Mouse (Mus musculus): Measurements from ENCODE around the gene Tfap2b. TPM values are rescaled to one million over a fixed set of nuclear protein-coding genes. Genes with fewer than 3 reads are reported as not detected.

Gene Tfap2b
- polyA plus RNA-seq (2014; fragmentation: Nextera tagmentation; extraction: Ambion mirVana), result 41.1 and 41.8 TPM in 2 replicates

- WGBS, result 3% methylated on average over 26 of the region's 26 CpGs
- no peak for ATAC-seq (ENCODE audit: low FRiP score, low TSS enrichment)
- no peaks in the 10 kb centered on the region for H3K4me1 ChIP-seq (ENCODE audit: control insufficient read depth, insufficient read depth, low read length)
- H3K9me3 ChIP-seq (ENCODE audit: control insufficient read depth, low read length), result no peaks in the 10 kb centered on the region
- peak within 1 kb of the TSS; percentile 76; the same call in 1 of the 2 replicates for H3K27ac ChIP-seq (ENCODE audit: low read depth, low read length)
- H3K9ac ChIP-seq (ENCODE audit: low read depth, low read length), result peak within 1 kb of the TSS; percentile 61
- H3K4me2 ChIP-seq (replicated peaks; ENCODE audit: low read depth, low read length), result peak within 1 kb of the TSS; percentile 34
- peaks cover 45% of the 10 kb centered on the region for H3K27me3 ChIP-seq (ENCODE audit: control insufficient read depth, insufficient read depth, low read length)
- H3K4me3 ChIP-seq (ENCODE audit: low read length), result peak within 1 kb of the TSS; percentile 40
- H3K36me3 ChIP-seq (ENCODE audit: control insufficient read depth, insufficient read depth, low read length), result no peaks in the 10 kb centered on the region
These were observed at the start of gene Tfap2b for GRCm38 (mm10) chr1:19208641-19209358. Gene Tfap2b, plus strand, starts transcription at chr1:19208914.

DNA sequence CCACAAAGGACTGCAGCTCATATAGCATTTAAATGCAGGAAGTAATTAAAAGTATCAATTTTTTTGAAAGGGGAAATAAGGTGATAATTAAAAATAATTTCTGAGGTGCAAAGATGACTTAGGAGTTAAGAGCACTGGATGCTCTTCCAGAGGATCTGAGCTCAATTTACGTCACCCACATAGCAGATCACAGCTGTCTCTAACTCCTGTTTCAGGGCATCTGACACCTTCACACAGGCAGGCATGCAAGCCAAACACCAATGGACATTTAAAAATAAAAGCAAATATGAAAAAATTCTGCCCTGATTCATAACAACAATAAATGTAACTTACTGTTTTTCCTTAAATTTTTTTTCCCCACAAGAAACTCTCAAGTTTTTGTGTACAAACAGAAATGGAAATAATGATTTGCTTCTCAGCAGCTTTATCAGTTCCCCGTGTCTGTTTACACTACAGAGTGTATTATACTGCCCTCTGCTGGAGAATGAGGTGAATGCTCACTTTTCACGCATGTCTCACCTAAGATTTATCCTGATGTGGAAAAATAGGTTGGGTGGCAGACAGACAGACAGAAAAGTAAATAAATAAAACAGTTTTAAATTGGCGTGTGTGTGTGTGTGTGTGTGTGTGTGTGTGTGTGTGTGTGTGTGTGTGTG is 29.8 kb upstream of the Tfap2b start:
- H3K27me3 ChIP-seq (ENCODE audit: control insufficient read depth, insufficient read depth, low read length), result no peaks in the 10 kb centered on the region
- 6% methylated on average over 4 of the region's 4 CpGs for WGBS
- H3K9me3 ChIP-seq (ENCODE audit: control insufficient read depth, low read length), result no peaks in the 10 kb centered on the region
- no peak overlapping the region for H3K4me3 ChIP-seq (ENCODE audit: low read length)
- no peak overlapping the region for H3K9ac ChIP-seq (ENCODE audit: low read depth, low read length)
- no peaks in the 10 kb centered on the region for H3K36me3 ChIP-seq (ENCODE audit: control insufficient read depth, insufficient read depth, low read length)
- H3K4me1 ChIP-seq (ENCODE audit: control insufficient read depth, insufficient read depth, low read length), result no peaks in the 10 kb centered on the region
- H3K27ac ChIP-seq (ENCODE audit: low read depth, low read length), result no peak overlapping the region
- ATAC-seq (ENCODE audit: low FRiP score, low TSS enrichment), result no peak
- no peak overlapping the region for H3K4me2 ChIP-seq (replicated peaks; ENCODE audit: low read depth, low read length)

DNA sequence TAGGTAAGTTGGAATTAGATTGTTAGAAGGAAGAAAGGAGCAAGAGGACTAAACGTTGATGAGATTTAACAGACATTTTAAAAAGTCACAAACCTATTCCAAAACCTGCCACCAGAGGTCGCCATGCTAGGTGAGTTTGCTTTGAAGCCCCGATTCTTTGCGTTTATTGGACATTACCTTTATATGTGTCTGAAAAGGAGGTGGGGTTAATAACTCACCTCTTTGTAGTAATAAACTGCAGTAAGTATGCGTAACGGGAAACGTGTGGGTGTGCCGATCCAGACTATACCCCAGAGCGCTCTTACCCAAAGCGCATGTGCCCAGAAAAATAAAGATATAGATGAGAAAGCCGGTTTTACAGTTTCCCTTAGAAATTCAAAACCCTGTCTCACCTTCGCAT is 3.1 kb upstream of the Tfap2b start:
- peak; percentile 75 for ATAC-seq (ENCODE audit: low FRiP score, low TSS enrichment)
- Histone ChIP-seq H3K27me3 (ENCODE audit: control insufficient read depth, insufficient read depth, low read length) (peaks cover 25% of the 10 kb centered on the region), H3K27ac (ENCODE audit: low read depth, low read length) (no peak overlapping the region), H3K4me2 (replicated peaks; ENCODE audit: low read depth, low read length) (peak overlapping the region; percentile 44), H3K4me1 (ENCODE audit: control insufficient read depth, insufficient read depth, low read length) (no peaks in the 10 kb centered on the region), H3K4me3 (ENCODE audit: low read length) (peak overlapping the region; percentile 32), H3K9ac (ENCODE audit: low read depth, low read length) (no peak overlapping the region), H3K36me3 (ENCODE audit: control insufficient read depth, insufficient read depth, low read length) (no peaks in the 10 kb centered on the region), H3K9me3 (ENCODE audit: control insufficient read depth, low read length) (no peaks in the 10 kb centered on the region)
- WGBS, result 3% methylated on average over 12 of the region's 12 CpGs

DNA sequence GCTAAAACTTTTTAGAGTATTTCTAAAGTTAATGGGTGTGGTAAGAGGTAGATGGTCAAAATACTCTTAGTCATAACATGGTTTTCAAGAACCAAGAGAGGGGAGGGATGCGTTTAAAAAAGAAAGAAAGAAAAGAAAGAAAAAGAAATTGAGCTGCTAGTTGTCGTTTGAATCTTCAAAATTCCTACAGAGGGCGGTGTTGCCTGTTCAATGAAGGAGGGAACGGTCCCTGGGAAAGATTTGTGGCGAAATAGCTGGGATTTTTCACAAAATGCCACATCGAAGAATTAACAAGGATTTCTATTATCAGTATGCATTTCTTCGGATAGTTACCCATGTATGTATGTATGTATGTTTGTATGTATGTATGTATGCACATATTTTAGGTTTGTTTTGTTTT is 2.5 kb upstream of the Tfap2b start:
- 3% methylated on average over 7 of the region's 7 CpGs for WGBS
- Histone ChIP-seq H3K27ac (ENCODE audit: low read depth, low read length) (no peak overlapping the region), H3K9ac (ENCODE audit: low read depth, low read length) (no peak overlapping the region), H3K36me3 (ENCODE audit: control insufficient read depth, insufficient read depth, low read length) (no peaks in the 10 kb centered on the region), H3K9me3 (ENCODE audit: control insufficient read depth, low read length) (no peaks in the 10 kb centered on the region), H3K27me3 (ENCODE audit: control insufficient read depth, insufficient read depth, low read length) (peaks cover 29% of the 10 kb centered on the region), H3K4me2 (replicated peaks; ENCODE audit: low read depth, low read length) (peak overlapping the region; percentile 44), H3K4me1 (ENCODE audit: control insufficient read depth, insufficient read depth, low read length) (no peaks in the 10 kb centered on the region), H3K4me3 (ENCODE audit: low read length) (peak overlapping the region; percentile 32)
- no peak for ATAC-seq (ENCODE audit: low FRiP score, low TSS enrichment)

DNA sequence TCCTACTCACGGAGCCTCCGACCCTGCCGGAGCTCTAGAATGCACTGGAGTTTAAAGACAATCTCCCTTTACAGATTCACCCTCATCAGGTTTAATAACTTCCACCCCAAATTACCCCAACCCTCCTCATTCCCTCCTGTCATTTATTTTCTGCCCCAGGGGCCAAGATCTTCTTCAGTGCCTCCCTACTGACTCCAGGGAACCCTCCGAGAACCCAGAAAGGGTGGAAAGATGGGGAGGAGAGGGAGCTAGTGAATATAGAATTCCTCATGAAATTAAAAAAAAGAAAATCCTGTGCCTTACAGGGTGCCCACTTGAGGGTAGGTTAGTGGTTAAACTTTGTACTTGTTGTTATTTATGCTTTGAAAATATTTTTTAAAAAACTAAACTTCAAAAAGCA is 1.1 kb upstream of the Tfap2b start:
- 3% methylated on average over 4 of the region's 4 CpGs for WGBS
- Histone ChIP-seq H3K4me3 (ENCODE audit: low read length) (no peak overlapping the region), H3K9ac (ENCODE audit: low read depth, low read length) (no peak overlapping the region), H3K27me3 (ENCODE audit: control insufficient read depth, insufficient read depth, low read length) (peaks cover 36% of the 10 kb centered on the region), H3K4me2 (replicated peaks; ENCODE audit: low read depth, low read length) (no peak overlapping the region), H3K27ac (ENCODE audit: low read depth, low read length) (no peak overlapping the region), H3K36me3 (ENCODE audit: control insufficient read depth, insufficient read depth, low read length) (no peaks in the 10 kb centered on the region), H3K4me1 (ENCODE audit: control insufficient read depth, insufficient read depth, low read length) (no peaks in the 10 kb centered on the region), H3K9me3 (ENCODE audit: control insufficient read depth, low read length) (no peaks in the 10 kb centered on the region)
- ATAC-seq (ENCODE audit: low FRiP score, low TSS enrichment), result no peak

DNA sequence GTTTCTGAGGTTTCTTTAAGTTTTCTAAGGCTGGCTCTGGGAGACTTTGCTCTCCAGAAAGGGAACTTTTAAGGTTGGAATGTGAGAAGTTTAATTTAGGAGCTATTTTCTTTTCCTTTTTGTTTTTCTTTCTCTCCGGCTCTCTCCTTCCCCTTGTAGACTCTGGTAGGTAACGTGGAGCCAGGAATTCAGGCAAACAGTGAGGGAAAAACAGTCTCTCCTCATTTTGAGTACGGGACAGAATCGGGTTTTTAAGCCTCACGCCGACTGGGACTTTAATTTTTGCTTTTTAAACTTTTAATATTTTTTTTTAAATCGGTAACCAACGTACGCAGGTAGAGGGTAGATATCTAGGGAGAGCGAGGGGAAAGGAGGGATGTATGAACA is 638 bp downstream of the Tfap2b start:
- peak overlapping the region; percentile 34 for H3K4me2 ChIP-seq (replicated peaks; ENCODE audit: low read depth, low read length)
- peak overlapping the region; percentile 61; the same call in 1 of the 2 replicates for H3K9ac ChIP-seq (ENCODE audit: low read depth, low read length)
- H3K27me3 ChIP-seq (ENCODE audit: control insufficient read depth, insufficient read depth, low read length), result peaks cover 51% of the 10 kb centered on the region
- no peaks in the 10 kb centered on the region for H3K9me3 ChIP-seq (ENCODE audit: control insufficient read depth, low read length)
- peak overlapping the region; percentile 40 for H3K4me3 ChIP-seq (ENCODE audit: low read length)
- no peaks in the 10 kb centered on the region for H3K4me1 ChIP-seq (ENCODE audit: control insufficient read depth, insufficient read depth, low read length)
- no peak for ATAC-seq (ENCODE audit: low FRiP score, low TSS enrichment)
- no peak overlapping the region for H3K27ac ChIP-seq (ENCODE audit: low read depth, low read length)
- WGBS, result under 1% methylated on average over 10 of the region's 10 CpGs
- H3K36me3 ChIP-seq (ENCODE audit: control insufficient read depth, insufficient read depth, low read length), result no peaks in the 10 kb centered on the region

GRCm38 (mm10) chr1:19209776-19210175 is 1.1 kb downstream of the Tfap2b start:
- H3K9me3 ChIP-seq (ENCODE audit: control insufficient read depth, low read length), result no peaks in the 10 kb centered on the region
- peak overlapping the region; percentile 40 for H3K4me3 ChIP-seq (ENCODE audit: low read length)
- H3K27me3 ChIP-seq (ENCODE audit: control insufficient read depth, insufficient read depth, low read length), result peaks cover 51% of the 10 kb centered on the region
- ATAC-seq (ENCODE audit: low FRiP score, low TSS enrichment), result no peak
- no peaks in the 10 kb centered on the region for H3K4me1 ChIP-seq (ENCODE audit: control insufficient read depth, insufficient read depth, low read length)
- peak overlapping the region; percentile 76 for H3K27ac ChIP-seq (ENCODE audit: low read depth, low read length)
- H3K36me3 ChIP-seq (ENCODE audit: control insufficient read depth, insufficient read depth, low read length), result no peaks in the 10 kb centered on the region
- H3K4me2 ChIP-seq (replicated peaks; ENCODE audit: low read depth, low read length), result peak overlapping the region; percentile 34
- peak overlapping the region; percentile 61 for H3K9ac ChIP-seq (ENCODE audit: low read depth, low read length)
- under 1% methylated on average over 31 of the region's 31 CpGs for WGBS

DNA sequence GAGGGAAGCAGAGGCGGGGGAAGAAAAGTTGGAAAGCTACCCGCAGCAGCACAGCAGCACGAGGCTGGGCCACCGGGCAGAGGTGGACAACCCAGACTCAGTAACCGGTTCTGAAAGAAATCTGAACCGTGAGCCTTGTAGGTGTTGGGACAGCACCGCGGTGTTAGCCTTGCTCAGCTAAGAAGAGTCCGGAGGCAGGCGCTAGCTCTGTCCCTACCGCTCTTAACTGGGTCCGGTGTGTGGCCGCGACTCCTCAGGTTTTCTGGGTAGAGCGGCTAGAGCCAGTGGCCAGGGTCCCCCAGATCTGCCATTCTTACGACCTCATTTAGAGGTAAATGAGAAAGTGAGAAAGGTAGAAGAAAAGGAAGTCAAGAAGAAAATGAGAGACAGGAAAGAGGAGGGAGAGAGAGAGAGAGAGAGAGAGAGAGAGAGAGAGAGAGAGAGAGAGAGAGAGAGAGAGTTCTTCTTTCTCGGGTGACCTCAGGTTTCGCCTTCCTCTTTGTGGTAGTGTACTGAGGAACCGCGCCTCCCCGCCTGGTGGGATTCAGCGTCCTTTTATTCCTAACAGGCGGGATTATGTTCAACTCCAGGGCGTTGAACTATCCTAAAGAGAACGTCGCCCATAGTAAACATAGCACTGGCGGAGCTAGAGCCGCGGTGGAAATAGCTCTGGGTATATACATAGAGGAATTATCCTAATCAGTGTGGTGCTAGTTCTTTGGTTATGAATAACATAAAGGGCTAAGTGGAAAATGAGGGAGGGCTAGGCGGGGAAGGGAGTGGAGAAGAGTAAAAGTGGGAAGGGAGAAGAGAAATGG is 1.7 kb downstream of the Tfap2b start:
- H3K36me3 ChIP-seq (ENCODE audit: control insufficient read depth, insufficient read depth, low read length), result no peaks in the 10 kb centered on the region
- H3K9me3 ChIP-seq (ENCODE audit: control insufficient read depth, low read length), result no peaks in the 10 kb centered on the region
- H3K27me3 ChIP-seq (ENCODE audit: control insufficient read depth, insufficient read depth, low read length), result peaks cover 57% of the 10 kb centered on the region
- peak overlapping the region; percentile 34 for H3K4me2 ChIP-seq (replicated peaks; ENCODE audit: low read depth, low read length)
- H3K27ac ChIP-seq (ENCODE audit: low read depth, low read length), result peak overlapping the region; percentile 76
- peak; percentile 50; the same call in 1 of the 2 replicates for ATAC-seq (ENCODE audit: low FRiP score, low TSS enrichment)
- no peaks in the 10 kb centered on the region for H3K4me1 ChIP-seq (ENCODE audit: control insufficient read depth, insufficient read depth, low read length)
- peak overlapping the region; percentile 40 for H3K4me3 ChIP-seq (ENCODE audit: low read length)
- under 1% methylated on average over 30 of the region's 30 CpGs for WGBS
- peak overlapping the region; percentile 61 for H3K9ac ChIP-seq (ENCODE audit: low read depth, low read length)

Data from kidney, embryonic 14.5 days (tissue).